Mouse (Mus musculus) neural tube, embryonic 15.5 days (tissue): ENCODE measurements at regions not wholly inside any gene's neighbourhood (a gene's known extent, or its start where the extent isn't known, plus 50 kb on each side); places are given as distances from the start of the nearest gene placed in this dataset.

Experiments used
- ATAC-seq: fragments of 200-750 bp; cut with Nextera tagmentation; 2 replicates; pipeline ENCODE4 v1.8.0; 2017; ENCODE audit warnings: mild to moderate bottlenecking, moderate TSS enrichment, moderate library complexity; ENCODE audit not compliant: low FRiP score
- H3K27ac ChIP-seq: fragments of 300-500 bp; sonication (generic); replicated peaks from 2 replicates; pipeline ENCODE4 v1.5.1; 2015; ENCODE audit warnings: mild to moderate bottlenecking, inconsistent platforms
- H3K27me3 ChIP-seq: fragments of 300-500 bp; sonication (generic); replicated peaks from 2 replicates; pipeline ENCODE4 v1.6.1; 2015; ENCODE audit warnings: inconsistent platforms
- H3K36me3 ChIP-seq: fragments of 300-500 bp; sonication (generic); 2 replicates; pipeline ENCODE4 v1.6.1; 2015; ENCODE audit warnings: inconsistent platforms
- H3K4me1 ChIP-seq: fragments of 300-500 bp; sonication (generic); 2 replicates; pipeline ENCODE4 v1.6.1; 2015; ENCODE audit warnings: inconsistent platforms
- H3K4me2 ChIP-seq: fragments of 300-500 bp; sonication (generic); 2 replicates; pipeline ENCODE4 v1.6.1; 2015; ENCODE audit warnings: inconsistent platforms, mild to moderate bottlenecking, moderate library complexity
- H3K4me3 ChIP-seq: fragments of 300-500 bp; sonication (generic); replicated peaks from 2 replicates; pipeline ENCODE4 v1.5.1; 2015; ENCODE audit warnings: mild to moderate bottlenecking, inconsistent platforms
- H3K9ac ChIP-seq: fragments of 300-500 bp; sonication (generic); replicated peaks from 2 replicates; pipeline ENCODE4 v1.6.1; 2015; ENCODE audit warnings: mild to moderate bottlenecking, inconsistent platforms
- H3K9me3 ChIP-seq: fragments of 300-500 bp; sonication (generic); replicated peaks from 2 replicates; pipeline ENCODE4 v1.6.1; 2016; ENCODE audit warnings: inconsistent platforms
- WGBS: fragments of 180-500 bp; shearing (Covaris S2); methylation state at CpG from one replicate; pipeline ENCODE4 v1.1.7; 2015; ENCODE audit warnings: mixed read lengths; 5-methylcytosine and 5-hydroxymethylcytosine counted together

GRCm38 (mm10) chr5:44416844-44417589, 190.6 kb upstream of the Tapt1 start:
- Histone ChIP-seq H3K27me3 (no peaks in the 10 kb centered on the region), H3K27ac (no peak overlapping the region), H3K4me1 (peaks cover 8% of the 10 kb centered on the region; the same call in 1 of the 2 replicates), H3K9ac (no peak overlapping the region), H3K4me2 (no peak overlapping the region), H3K36me3 (no peaks in the 10 kb centered on the region), H3K4me3 (no peak overlapping the region), H3K9me3 (no peaks in the 10 kb centered on the region)
- 75% methylated on average over 4 of the region's 4 CpGs for WGBS
- no peak for ATAC-seq

GRCm38 (mm10) chr5:44414441-44414840, 188.0 kb upstream of the Tapt1 start:
- H3K27me3 ChIP-seq = no peaks in the 10 kb centered on the region
- H3K27ac ChIP-seq = no peak overlapping the region
- no peak overlapping the region for H3K4me3 ChIP-seq
- ATAC-seq = no peak; the same call in 1 of the 2 replicates
- WGBS = 36% methylated on average over 7 of the region's 7 CpGs
- peaks cover 8% of the 10 kb centered on the region; the same call in 1 of the 2 replicates for H3K4me1 ChIP-seq
- H3K36me3 ChIP-seq = no peaks in the 10 kb centered on the region
- H3K9ac ChIP-seq = no peak overlapping the region
- H3K4me2 ChIP-seq = no peak overlapping the region
- no peaks in the 10 kb centered on the region for H3K9me3 ChIP-seq

GRCm38 (mm10) chr5:44403300-44403699, 176.9 kb upstream of the Tapt1 start:
- Histone ChIP-seq H3K4me1 (0 out of 2 replicates have a peak, but pooled peaks cover 3% of the 10 kb centered on the region), H3K9ac (no peak overlapping the region), H3K27ac (no peak overlapping the region), H3K36me3 (no peaks in the 10 kb centered on the region), H3K27me3 (no peaks in the 10 kb centered on the region), H3K4me3 (no peak overlapping the region), H3K4me2 (no peak overlapping the region), H3K9me3 (no peaks in the 10 kb centered on the region)
- no peak for ATAC-seq
- WGBS = 61% methylated on average over 6 of the region's 6 CpGs

- ATAC-seq = no peak
Measured at GRCm38 (mm10) chr5:44400573-44401332, 174.3 kb upstream of the Tapt1 start.

GRCm38 (mm10) chr5:44387237-44387810, 160.9 kb upstream of the Tapt1 start:
- 55% methylated on average over 6 of the region's 6 CpGs for WGBS
- no peak for ATAC-seq
- no peaks in the 10 kb centered on the region for H3K27me3 ChIP-seq
- H3K4me1 ChIP-seq = no peaks in the 10 kb centered on the region
- H3K4me3 ChIP-seq = no peak overlapping the region
- no peaks in the 10 kb centered on the region for H3K36me3 ChIP-seq
- no peak overlapping the region for H3K9ac ChIP-seq
- no peak overlapping the region for H3K4me2 ChIP-seq
- H3K9me3 ChIP-seq = no peaks in the 10 kb centered on the region
- no peak overlapping the region for H3K27ac ChIP-seq

More at GRCm38 (mm10) chr5:44400573-44401332, 174.3 kb upstream of the Tapt1 start:
- 0 out of 2 replicates have a peak, but pooled peaks cover 3% of the 10 kb centered on the region for H3K4me1 ChIP-seq
- H3K4me2 ChIP-seq = no peak overlapping the region
- no peaks in the 10 kb centered on the region for H3K36me3 ChIP-seq
- no peak overlapping the region for H3K27ac ChIP-seq
- H3K4me3 ChIP-seq = no peak overlapping the region
- no peaks in the 10 kb centered on the region for H3K27me3 ChIP-seq
- no peak overlapping the region for H3K9ac ChIP-seq
- 46% methylated on average over 8 of the region's 8 CpGs for WGBS
- no peaks in the 10 kb centered on the region for H3K9me3 ChIP-seq

- no peak overlapping the region for H3K4me2 ChIP-seq
- H3K9ac ChIP-seq = no peak overlapping the region
- H3K27me3 ChIP-seq = no peaks in the 10 kb centered on the region
- ATAC-seq = no peak
- WGBS = 57% methylated on average over 6 of the region's 6 CpGs
- no peak overlapping the region for H3K4me3 ChIP-seq
- no peak overlapping the region for H3K27ac ChIP-seq
- H3K9me3 ChIP-seq = no peaks in the 10 kb centered on the region
- H3K4me1 ChIP-seq = no peaks in the 10 kb centered on the region
- H3K36me3 ChIP-seq = no peaks in the 10 kb centered on the region
Measured at GRCm38 (mm10) chr5:44386176-44386575, 159.8 kb upstream of the Tapt1 start.

GRCm38 (mm10) chr5:44383049-44383448, 156.6 kb upstream of the Tapt1 start:
- no peak for ATAC-seq
- Histone ChIP-seq H3K27me3 (no peaks in the 10 kb centered on the region), H3K27ac (no peak overlapping the region), H3K36me3 (no peaks in the 10 kb centered on the region), H3K9me3 (no peaks in the 10 kb centered on the region), H3K4me1 (no peaks in the 10 kb centered on the region), H3K4me2 (no peak overlapping the region), H3K9ac (no peak overlapping the region), H3K4me3 (no peak overlapping the region)

- H3K4me2 ChIP-seq = no peak overlapping the region
- 0 out of 2 replicates have a peak, but pooled peaks cover 3% of the 10 kb centered on the region for H3K9me3 ChIP-seq
- no peak overlapping the region for H3K27ac ChIP-seq
- no peaks in the 10 kb centered on the region for H3K36me3 ChIP-seq
- ATAC-seq = no peak
- no peak overlapping the region for H3K9ac ChIP-seq
- 48% methylated on average over 4 of the region's 4 CpGs for WGBS
- no peaks in the 10 kb centered on the region for H3K27me3 ChIP-seq
- H3K4me1 ChIP-seq = no peaks in the 10 kb centered on the region
- no peak overlapping the region for H3K4me3 ChIP-seq
Measured at GRCm38 (mm10) chr5:44370006-44370405, 143.6 kb upstream of the Tapt1 start.

GRCm38 (mm10) chr5:44352324-44352723, 125.9 kb upstream of the Tapt1 start:
- no peaks in the 10 kb centered on the region for H3K36me3 ChIP-seq
- 83% methylated on average over 1 of the region's 1 CpGs for WGBS
- no peak for ATAC-seq
- H3K4me2 ChIP-seq = no peak overlapping the region
- no peaks in the 10 kb centered on the region for H3K27me3 ChIP-seq
- H3K9ac ChIP-seq = no peak overlapping the region
- no peaks in the 10 kb centered on the region for H3K9me3 ChIP-seq
- no peak overlapping the region for H3K4me3 ChIP-seq
- H3K4me1 ChIP-seq = no peaks in the 10 kb centered on the region
- no peak overlapping the region for H3K27ac ChIP-seq

GRCm38 (mm10) chr5:44341457-44342014, 115.1 kb upstream of the Tapt1 start:
- Histone ChIP-seq H3K4me3 (no peak overlapping the region), H3K9ac (no peak overlapping the region), H3K4me1 (no peaks in the 10 kb centered on the region), H3K27me3 (no peaks in the 10 kb centered on the region), H3K9me3 (no peaks in the 10 kb centered on the region), H3K27ac (no peak overlapping the region), H3K4me2 (no peak overlapping the region), H3K36me3 (no peaks in the 10 kb centered on the region)
- ATAC-seq = no peak
- 80% methylated on average over 2 of the region's 2 CpGs for WGBS

- Histone ChIP-seq H3K9ac (no peak overlapping the region), H3K27ac (no peak overlapping the region), H3K4me1 (no peaks in the 10 kb centered on the region), H3K4me2 (no peak overlapping the region), H3K27me3 (no peaks in the 10 kb centered on the region), H3K36me3 (no peaks in the 10 kb centered on the region), H3K4me3 (no peak overlapping the region), H3K9me3 (no peaks in the 10 kb centered on the region)
- no peak for ATAC-seq
- 90% methylated on average over 4 of the region's 4 CpGs for WGBS
Measured at GRCm38 (mm10) chr5:44338662-44339061, 112.2 kb upstream of the Tapt1 start.
